Mouse (Mus musculus) lung, postnatal 0 days (tissue): ENCODE data around the gene Prkcb. TPM values are rescaled to one million over a fixed set of nuclear protein-coding genes. Genes with fewer than 3 reads are reported as not detected.

Experiments used
- ATAC-seq: fragments of 200-750 bp; cut with Nextera tagmentation; 2 replicates; pipeline ENCODE4 v1.8.0; 2017; ENCODE audit warnings: moderate library complexity
- DNase-seq: peaks from one replicate; pipeline ENCODE4 v3.0.0-alpha.2; 2016; ENCODE audit warnings: low spot score
- H3K27ac ChIP-seq: fragments of 300-500 bp; sonication (generic); 2 replicates; pipeline ENCODE4 v1.5.1; 2014; ENCODE audit warnings: antibody characterized with exemption, mild to moderate bottlenecking, low read length, mixed read lengths
- H3K27me3 ChIP-seq: fragments of 300-500 bp; sonication (generic); replicated peaks from 2 replicates; pipeline ENCODE4 v1.6.1; 2014; ENCODE audit warnings: low read length, mixed read lengths; ENCODE audit not compliant: insufficient read depth
- H3K36me3 ChIP-seq: fragments of 300-500 bp; sonication (generic); 2 replicates; pipeline ENCODE4 v1.6.1; 2014; ENCODE audit warnings: low read length, mixed read lengths; ENCODE audit not compliant: insufficient read depth
- H3K4me1 ChIP-seq: fragments of 300-500 bp; sonication (generic); 2 replicates; pipeline ENCODE4 v1.6.1; 2014; ENCODE audit warnings: antibody characterized with exemption, low read depth, low read length, mixed read lengths; ENCODE audit not compliant: insufficient read depth
- H3K4me2 ChIP-seq: fragments of 300-500 bp; sonication (generic); replicated peaks from 2 replicates; pipeline ENCODE4 v1.6.1; 2014; ENCODE audit warnings: low read depth, mild to moderate bottlenecking, low read length, moderate library complexity, mixed read lengths
- H3K4me3 ChIP-seq: fragments of 300-500 bp; sonication (generic); 2 replicates; pipeline ENCODE4 v1.5.1; 2014; ENCODE audit warnings: low read depth, low read length
- H3K9ac ChIP-seq: fragments of 300-500 bp; sonication (generic); replicated peaks from 2 replicates; pipeline ENCODE4 v1.6.1; 2014; ENCODE audit warnings: low read depth, mild to moderate bottlenecking
- H3K9me3 ChIP-seq: fragments of 300-500 bp; sonication (generic); 2 replicates; pipeline ENCODE4 v1.6.1; 2016; ENCODE audit warnings: low read length, mixed read lengths
- CTCF ChIP-seq: IDR thresholded peaks from 2 replicates; pipeline ENCODE4 v1.5.1; 2016; ENCODE audit warnings: antibody characterized with exemption, mild to moderate bottlenecking
- EP300 ChIP-seq: IDR thresholded peaks from 2 replicates; pipeline ENCODE4 v1.6.1; 2016; ENCODE audit warnings: antibody characterized with exemption, mild to moderate bottlenecking, control low read depth
- WGBS: fragments of 180-500 bp; shearing (Covaris S2); extraction: QIAGEN DNeasy Blood & Tissue Kit; methylation state at CpG from one replicate; pipeline ENCODE4 v1.1.7; 2014; 5-methylcytosine and 5-hydroxymethylcytosine counted together
- polyA plus RNA-seq: library from polyadenylated mRNA; unstranded; fragments of >200 nt; fragmentation: Nextera tagmentation; extraction: Ambion mirVana; gene quantifications from 2 replicates; pipeline ENCODE4 v1.2.1, GENCODE M21; 2015

Gene Prkcb
- polyA plus RNA-seq, 1 experiment from 2014 or later: 2.3 TPM

DNA sequence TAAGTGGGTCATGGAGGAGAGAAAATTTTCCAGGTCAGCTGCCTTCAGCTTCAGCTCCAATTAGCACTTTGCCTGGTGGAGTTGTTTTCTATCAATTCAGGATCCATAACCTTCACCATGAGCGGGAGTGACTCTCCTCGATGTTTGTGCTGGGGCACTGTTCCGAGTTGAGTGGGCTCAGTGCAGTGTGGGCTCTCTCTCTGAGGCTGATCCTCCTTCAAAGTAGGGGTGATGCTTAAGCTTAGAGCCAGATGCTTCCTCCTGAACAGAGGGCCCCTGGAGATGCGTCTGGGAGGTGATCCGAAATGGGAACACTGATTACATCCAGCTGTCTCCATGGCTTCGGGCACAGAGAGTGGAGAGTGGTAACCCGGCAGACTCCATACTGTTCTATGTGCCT is 308.8 kb downstream of the Prkcb start:
- Histone ChIP-seq H3K4me2 (no peak overlapping the region), H3K4me1 (no peaks in the 10 kb centered on the region), H3K36me3 (no peaks in the 10 kb centered on the region), H3K9ac (no peak overlapping the region), H3K27ac (no peak overlapping the region), H3K27me3 (no peaks in the 10 kb centered on the region), H3K4me3 (no peak overlapping the region), H3K9me3 (no peaks in the 10 kb centered on the region)
- TF ChIP-seq EP300 (no peak), CTCF (no peak)
- WGBS: 71% methylated on average over 7 of the region's 7 CpGs
- ATAC-seq: no peak
- no peak for DNase-seq

DNA sequence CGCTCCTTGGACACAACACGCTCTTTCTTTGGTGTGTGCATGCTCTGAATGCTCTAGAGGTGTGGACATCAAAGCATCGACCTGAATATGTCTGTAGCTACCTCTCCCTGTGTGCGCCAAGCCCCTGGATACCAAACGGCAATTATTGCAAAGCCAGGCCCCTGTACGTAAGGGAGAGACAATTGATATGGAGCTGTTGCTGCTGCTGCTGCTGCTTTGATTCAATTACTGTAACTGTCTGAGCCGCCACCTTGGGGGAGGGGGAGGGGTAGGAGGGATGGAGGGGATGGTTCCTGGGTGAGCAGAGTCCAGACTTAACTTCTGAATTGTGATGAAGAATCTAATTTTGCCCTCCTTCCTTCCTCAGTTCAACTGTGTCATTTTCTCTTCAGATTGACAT is 312.3 kb downstream of the Prkcb start:
- Histone ChIP-seq H3K4me2 (no peak overlapping the region), H3K36me3 (no peaks in the 10 kb centered on the region), H3K4me1 (no peaks in the 10 kb centered on the region), H3K4me3 (no peak overlapping the region), H3K27ac (no peak overlapping the region), H3K9me3 (no peaks in the 10 kb centered on the region), H3K9ac (no peak overlapping the region), H3K27me3 (no peaks in the 10 kb centered on the region)
- TF ChIP-seq CTCF (no peak), EP300 (no peak)
- no peak for ATAC-seq
- WGBS: 76% methylated on average over 7 of the region's 7 CpGs
- DNase-seq: no peak

DNA sequence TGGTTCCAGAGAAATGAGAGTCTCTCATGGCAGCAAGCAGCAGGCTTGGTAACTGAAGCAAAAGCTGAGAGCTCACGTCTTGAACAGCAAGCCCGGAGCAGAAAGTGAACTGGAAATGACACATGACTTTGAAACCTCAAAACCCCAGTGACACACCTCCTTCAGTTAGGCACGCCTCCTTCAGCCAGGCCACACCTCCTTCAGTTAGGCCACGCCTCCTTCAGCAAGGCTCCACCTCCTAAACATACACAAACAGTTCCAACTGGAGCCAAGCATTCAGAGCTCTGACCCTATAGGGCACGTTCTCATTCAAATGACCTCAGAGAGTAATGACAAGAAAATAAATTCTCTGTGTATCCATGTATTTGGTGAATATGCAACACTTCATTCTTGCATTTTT is 316.5 kb downstream of the Prkcb start:
- Histone ChIP-seq H3K27me3 (no peaks in the 10 kb centered on the region), H3K27ac (no peak overlapping the region), H3K4me2 (no peak overlapping the region), H3K4me1 (no peaks in the 10 kb centered on the region; the same call in 1 of the 2 replicates), H3K36me3 (no peaks in the 10 kb centered on the region), H3K4me3 (no peak overlapping the region), H3K9ac (no peak overlapping the region), H3K9me3 (no peaks in the 10 kb centered on the region)
- DNase-seq (no peak), ATAC-seq (no peak)
- 74% methylated on average over 5 of the region's 5 CpGs for WGBS
- TF ChIP-seq CTCF (no peak), EP300 (no peak)

- Histone ChIP-seq H3K36me3 (no peaks in the 10 kb centered on the region), H3K4me2 (no peak overlapping the region), H3K9ac (no peak overlapping the region), H3K27ac (no peak overlapping the region), H3K4me3 (no peak overlapping the region), H3K9me3 (no peaks in the 10 kb centered on the region), H3K4me1 (no peaks in the 10 kb centered on the region; the same call in 1 of the 2 replicates), H3K27me3 (no peaks in the 10 kb centered on the region)
- no peak for ATAC-seq
- TF ChIP-seq EP300: no peak
- TF ChIP-seq CTCF: no peak
- 23% methylated on average over 4 of the region's 4 CpGs for WGBS
- DNase-seq: no peak
These were observed 320.9 kb downstream of the Prkcb start for GRCm38 (mm10) chr7:122609420-122609819.

DNA sequence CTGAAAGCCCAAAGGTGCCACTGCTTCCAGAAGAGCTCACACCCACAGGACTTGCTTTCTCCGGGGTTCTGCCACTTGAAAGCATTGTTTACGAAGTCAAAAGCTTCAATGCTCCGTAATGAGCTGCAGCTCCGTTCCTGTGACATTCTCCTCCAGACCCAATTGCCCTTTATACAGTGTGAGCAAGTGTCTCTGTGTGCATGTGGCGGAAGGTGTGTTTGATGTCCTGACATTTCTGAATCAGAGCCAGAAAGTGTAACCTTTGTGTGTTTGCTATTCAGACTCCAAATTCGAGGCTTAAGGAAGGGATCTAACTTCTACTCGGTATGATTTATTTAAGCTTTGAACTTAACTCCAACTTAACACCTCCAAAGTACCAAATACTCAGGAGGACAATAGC is 321.6 kb downstream of the Prkcb start:
- no peaks in the 10 kb centered on the region for H3K9me3 ChIP-seq
- WGBS: 26% methylated on average over 7 of the region's 7 CpGs
- no peaks in the 10 kb centered on the region; the same call in 1 of the 2 replicates for H3K4me1 ChIP-seq
- H3K27ac ChIP-seq: no peak overlapping the region
- no peaks in the 10 kb centered on the region for H3K36me3 ChIP-seq
- DNase-seq (no peak), ATAC-seq (no peak)
- no peak overlapping the region for H3K4me2 ChIP-seq
- H3K9ac ChIP-seq: no peak overlapping the region
- TF ChIP-seq EP300 (no peak), CTCF (no peak)
- H3K27me3 ChIP-seq: no peaks in the 10 kb centered on the region
- no peak overlapping the region for H3K4me3 ChIP-seq

DNA sequence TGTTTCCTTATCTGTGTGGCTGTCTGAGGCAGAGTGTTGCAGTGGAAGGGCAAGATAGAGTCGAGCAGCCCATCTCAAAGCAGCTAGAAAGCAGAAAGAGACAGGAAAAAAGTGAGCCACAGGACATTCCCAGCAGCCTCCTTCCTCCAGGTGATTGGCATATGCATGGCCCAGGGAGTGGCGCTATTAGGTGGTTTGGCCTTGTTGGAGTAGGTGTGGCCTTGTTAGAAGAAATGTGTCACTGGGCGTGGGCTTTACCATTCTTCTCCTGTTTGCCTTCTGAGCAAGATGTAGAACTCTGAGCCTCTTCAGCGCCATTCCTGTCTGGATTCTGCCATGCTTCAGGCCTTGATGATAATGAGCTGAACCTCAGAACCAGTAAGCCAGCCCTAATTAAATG is 325.3 kb downstream of the Prkcb start:
- ATAC-seq (no peak), DNase-seq (no peak)
- H3K27ac ChIP-seq: no peak overlapping the region
- H3K4me1 ChIP-seq: no peaks in the 10 kb centered on the region; the same call in 1 of the 2 replicates
- TF ChIP-seq EP300 (no peak), CTCF (no peak)
- H3K9ac ChIP-seq: no peak overlapping the region
- no peaks in the 10 kb centered on the region for H3K36me3 ChIP-seq
- no peak overlapping the region for H3K4me3 ChIP-seq
- no peaks in the 10 kb centered on the region for H3K27me3 ChIP-seq
- WGBS: 73% methylated on average over 4 of the region's 4 CpGs
- H3K9me3 ChIP-seq: no peaks in the 10 kb centered on the region
- no peak overlapping the region for H3K4me2 ChIP-seq
